Mouse (Mus musculus) hindbrain, embryonic 12.5 days (tissue): ENCODE results near the gene Setdb1. TPM values are rescaled to one million over a fixed set of nuclear protein-coding genes. Genes with fewer than 3 reads are reported as not detected.

Experiments used
- ATAC-seq: fragments of 200-750 bp; cut with Nextera tagmentation; 2 replicates; pipeline ENCODE4 v1.8.0; 2017; ENCODE audit warnings: moderate TSS enrichment; ENCODE audit not compliant: low FRiP score
- H3K27ac ChIP-seq: fragments of 300-500 bp; sonication (generic); 2 replicates; pipeline ENCODE4 v1.5.1; 2016; ENCODE audit warnings: mild to moderate bottlenecking
- H3K27me3 ChIP-seq: fragments of 300-500 bp; sonication (generic); 2 replicates; pipeline ENCODE4 v1.6.1; 2016; ENCODE audit warnings: mild to moderate bottlenecking
- H3K36me3 ChIP-seq: fragments of 300-500 bp; sonication (generic); 2 replicates; pipeline ENCODE4 v1.6.1; 2016; ENCODE audit warnings: mild to moderate bottlenecking
- H3K4me1 ChIP-seq: fragments of 300-500 bp; sonication (generic); 2 replicates; pipeline ENCODE4 v1.6.1; 2016
- H3K4me2 ChIP-seq: fragments of 300-500 bp; sonication (generic); replicated peaks from 2 replicates; pipeline ENCODE4 v1.6.1; 2016; ENCODE audit warnings: mild to moderate bottlenecking
- H3K4me3 ChIP-seq: fragments of 300-500 bp; sonication (generic); 2 replicates; pipeline ENCODE4 v1.5.1; 2016; ENCODE audit warnings: mild to moderate bottlenecking
- H3K9ac ChIP-seq: fragments of 300-500 bp; sonication (generic); 2 replicates; pipeline ENCODE4 v1.6.1; 2016; ENCODE audit warnings: mild to moderate bottlenecking, moderate library complexity
- H3K9me3 ChIP-seq: fragments of 300-500 bp; sonication (generic); replicated peaks from 2 replicates; pipeline ENCODE4 v1.6.1; 2016; ENCODE audit warnings: mild to moderate bottlenecking
- WGBS: fragments of 180-500 bp; shearing (Covaris S2); methylation state at CpG from one replicate; pipeline ENCODE4 v1.1.7; 2016; 5-methylcytosine and 5-hydroxymethylcytosine counted together
- polyA plus RNA-seq: library from polyadenylated mRNA; unstranded; fragments of >200 nt; fragmentation: Nextera tagmentation; extraction: Ambion mirVana; gene quantifications from 2 replicates; pipeline ENCODE4 v1.2.1, GENCODE M21; 2016

Setdb1 gene
- polyA plus RNA-seq, 1 experiment from 2014 or later: 56.3 TPM

DNA sequence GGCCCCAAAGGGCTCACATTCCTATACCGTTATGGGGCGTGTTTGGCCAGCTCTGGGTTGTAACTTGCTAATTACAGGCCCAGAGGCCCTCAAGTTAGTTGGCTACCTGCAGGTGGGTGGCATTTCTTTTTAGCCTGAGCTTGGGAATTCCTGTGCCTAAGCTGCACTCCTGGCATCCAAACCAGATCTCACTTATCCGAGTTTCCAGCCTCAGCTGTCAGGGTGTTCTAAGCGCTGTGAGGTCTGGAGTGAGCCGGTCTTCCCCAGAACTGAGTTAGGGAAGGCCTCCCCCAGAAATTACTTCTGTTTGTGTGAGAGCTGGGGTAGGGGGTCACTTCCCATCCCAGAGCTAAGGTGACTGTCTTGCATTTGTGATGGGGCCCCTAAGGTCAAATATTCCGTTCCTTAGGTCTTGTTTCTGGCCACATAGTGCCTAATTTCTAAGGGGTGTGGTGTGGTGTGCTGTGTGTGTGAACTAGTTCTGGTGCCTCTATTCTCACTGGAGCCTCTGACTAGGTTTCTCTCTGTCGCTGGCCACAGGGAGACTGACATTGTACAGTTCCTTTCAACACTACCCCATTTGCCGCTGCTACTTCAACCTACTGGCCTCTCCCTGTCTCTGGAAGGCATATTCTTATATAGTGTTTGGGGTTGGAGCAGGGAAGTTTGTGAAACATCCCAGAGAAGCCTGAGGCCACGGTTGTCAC lies 41.0 kb downstream of the Setdb1 start:
- no peaks in the 10 kb centered on the region for H3K27me3 ChIP-seq
- H3K4me3 ChIP-seq: peak overlapping the region; percentile 92
- peaks cover 36% of the 10 kb centered on the region for H3K4me1 ChIP-seq
- peak overlapping the region; percentile 79 for H3K4me2 ChIP-seq
- peak overlapping the region; percentile 94 for H3K27ac ChIP-seq
- peak overlapping the region; percentile 95 for H3K9ac ChIP-seq
- ATAC-seq: no peak
- no peaks in the 10 kb centered on the region for H3K9me3 ChIP-seq
- H3K36me3 ChIP-seq: peaks cover 12% of the 10 kb centered on the region
- 17% methylated on average over 9 of the region's 9 CpGs for WGBS

DNA sequence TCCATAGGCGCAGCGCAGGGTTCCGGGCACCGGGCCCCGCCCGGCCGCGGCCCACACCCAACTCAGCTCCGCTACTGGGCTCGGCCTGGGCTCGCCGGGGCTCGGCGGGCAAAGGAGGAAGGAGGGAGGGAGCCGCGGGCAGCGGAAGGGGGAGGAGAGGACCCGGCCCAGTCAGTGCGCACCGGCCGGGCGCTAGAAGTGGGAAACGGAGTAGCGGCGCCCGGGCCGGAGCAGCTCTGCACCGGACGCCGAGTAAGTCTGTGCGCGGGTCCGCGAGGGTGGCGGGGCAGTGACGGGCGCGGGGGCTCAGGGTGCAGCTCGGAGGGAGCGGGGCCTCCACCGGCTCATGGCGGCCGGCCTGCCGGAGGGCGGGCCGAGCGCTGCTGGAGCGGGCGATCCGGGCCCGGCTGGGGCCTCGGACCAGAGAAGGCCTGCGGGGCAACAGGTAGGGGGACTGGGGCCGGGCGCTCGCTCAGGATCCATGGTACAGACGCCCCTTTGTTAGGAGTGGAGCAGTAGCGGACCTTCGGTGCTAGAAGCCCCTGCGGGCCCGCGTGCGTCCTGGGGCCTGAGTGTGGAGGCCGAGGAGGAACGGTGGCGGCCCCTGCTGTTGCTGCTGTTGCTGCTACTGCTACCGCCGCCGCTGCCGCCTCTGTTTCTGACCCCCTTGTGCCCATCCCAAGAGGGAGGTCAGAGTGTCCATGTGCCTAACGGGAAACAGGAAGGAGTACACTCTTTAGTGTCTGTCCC lies 41.7 kb downstream of the Setdb1 start:
- peaks cover 36% of the 10 kb centered on the region for H3K4me1 ChIP-seq
- peak overlapping the region; percentile 95 for H3K9ac ChIP-seq
- H3K27me3 ChIP-seq: no peaks in the 10 kb centered on the region
- peak overlapping the region; percentile 79 for H3K4me2 ChIP-seq
- peak overlapping the region; percentile 92 for H3K4me3 ChIP-seq
- peak; percentile 94 for ATAC-seq
- under 1% methylated on average over 68 of the region's 71 CpGs for WGBS
- H3K27ac ChIP-seq: peak overlapping the region; percentile 94
- H3K9me3 ChIP-seq: no peaks in the 10 kb centered on the region
- peaks cover 5% of the 10 kb centered on the region for H3K36me3 ChIP-seq

DNA sequence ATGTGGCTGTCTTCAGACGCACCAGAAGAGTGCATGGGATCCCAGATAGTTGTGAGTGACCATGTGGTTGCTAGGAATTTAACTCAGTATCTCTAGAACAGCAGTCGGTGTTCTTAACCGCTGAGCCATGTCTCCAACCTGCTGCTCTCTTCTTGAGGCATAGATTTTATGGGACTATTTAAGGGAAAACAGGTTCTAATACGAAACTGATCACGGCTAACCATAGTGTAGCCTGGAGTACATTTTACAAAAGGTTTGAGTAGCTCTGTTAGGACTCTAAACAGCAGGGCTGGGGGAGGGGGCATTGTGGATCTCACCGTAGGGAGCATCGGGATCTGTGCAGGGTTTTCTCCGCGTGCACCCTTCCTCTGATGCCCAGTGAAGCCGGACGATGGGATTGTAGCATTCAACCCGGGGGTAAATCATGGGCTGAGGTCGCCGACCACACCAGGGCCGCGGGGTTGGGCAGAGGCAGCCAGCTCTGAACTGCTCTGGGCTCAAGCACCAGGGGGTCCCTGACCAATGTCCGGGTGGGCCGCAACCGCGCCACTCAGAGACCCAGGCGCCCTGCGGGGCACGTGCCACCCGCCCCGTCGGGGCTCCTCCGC lies 42.4 kb downstream of the Setdb1 start, which contains the start of gene Cers2:
Gene Cers2, plus strand, starts transcription at position 306 of the 608 bp plus-strand sequence.
- ATAC-seq: no peak
- no peaks in the 10 kb centered on the region for H3K9me3 ChIP-seq

DNA sequence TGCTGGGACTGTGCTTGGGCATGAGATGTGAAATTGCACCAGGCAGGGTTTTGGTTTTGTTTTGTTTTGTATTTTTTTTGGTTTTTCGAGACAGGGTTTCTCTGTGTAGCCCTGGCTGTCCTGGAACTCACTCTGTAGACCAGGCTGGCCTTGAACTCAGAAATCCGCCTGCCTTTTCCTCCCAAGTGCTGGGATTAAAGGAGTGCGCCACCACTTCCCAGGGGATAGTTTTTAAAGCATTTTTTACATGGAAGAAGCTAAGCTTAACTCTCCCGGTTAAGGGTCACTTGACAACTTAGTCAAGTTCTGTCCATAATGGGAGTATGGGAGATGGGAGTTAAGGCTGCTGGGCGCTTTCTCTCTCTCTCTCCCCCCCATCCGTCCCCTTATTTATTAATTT lies 42.9 kb downstream of the Setdb1 start:
- Histone ChIP-seq H3K27ac (no peak overlapping the region; the same call in 1 of the 2 replicates), H3K27me3 (no peaks in the 10 kb centered on the region), H3K9ac (no peak overlapping the region), H3K36me3 (no peaks in the 10 kb centered on the region), H3K4me1 (peaks cover 30% of the 10 kb centered on the region), H3K4me2 (peak overlapping the region; percentile 79), H3K4me3 (no peak overlapping the region; the same call in 1 of the 2 replicates), H3K9me3 (no peaks in the 10 kb centered on the region)
- WGBS: 63% methylated on average over 6 of the region's 6 CpGs
- ATAC-seq: no peak

More for the DNA sequence above, 42.4 kb downstream of the Setdb1 start, which contains the start of gene Cers2:
- H3K4me1 ChIP-seq: peaks cover 33% of the 10 kb centered on the region
- H3K9ac ChIP-seq: peak within 1 kb of the TSS; percentile 95
- peak within 1 kb of the TSS; percentile 94 for H3K27ac ChIP-seq
- 3% methylated on average over 27 of the region's 27 CpGs for whole genome bisulfite sequencing
- H3K27me3 ChIP-seq: no peaks in the 10 kb centered on the region
- peak within 1 kb of the TSS; percentile 79 for H3K4me2 ChIP-seq
- H3K4me3 ChIP-seq: peak within 1 kb of the TSS; percentile 92
- H3K36me3 ChIP-seq: no peaks in the 10 kb centered on the region

DNA sequence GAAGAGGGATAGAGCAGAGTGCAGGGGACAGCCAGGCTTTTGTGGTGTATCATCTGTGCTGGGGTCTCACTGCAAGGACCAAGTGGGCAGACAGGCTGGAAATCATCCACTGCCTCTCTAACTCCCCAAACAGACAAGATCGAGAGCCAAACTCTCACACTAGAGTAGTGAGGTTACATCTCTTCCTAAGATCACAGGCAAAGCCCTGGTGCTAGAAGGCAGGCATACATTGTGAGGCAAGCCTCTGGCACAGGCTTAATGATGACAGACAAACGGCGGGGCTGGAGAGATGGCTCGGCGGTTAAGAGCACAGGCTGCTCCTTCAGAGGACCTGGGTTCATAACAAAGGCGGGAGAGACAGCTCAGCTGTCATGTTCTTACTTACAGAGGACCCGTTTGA lies 43.5 kb downstream of the Setdb1 start:
- H3K9ac ChIP-seq: no peak overlapping the region
- no peaks in the 10 kb centered on the region for H3K27me3 ChIP-seq
- no peak for ATAC-seq
- no peaks in the 10 kb centered on the region for H3K36me3 ChIP-seq
- WGBS: 40% methylated on average over 7 of the region's 7 CpGs
- no peak overlapping the region for H3K4me3 ChIP-seq
- H3K4me2 ChIP-seq: no peak overlapping the region
- peaks cover 26% of the 10 kb centered on the region for H3K4me1 ChIP-seq
- no peak overlapping the region for H3K27ac ChIP-seq
- no peaks in the 10 kb centered on the region for H3K9me3 ChIP-seq

DNA sequence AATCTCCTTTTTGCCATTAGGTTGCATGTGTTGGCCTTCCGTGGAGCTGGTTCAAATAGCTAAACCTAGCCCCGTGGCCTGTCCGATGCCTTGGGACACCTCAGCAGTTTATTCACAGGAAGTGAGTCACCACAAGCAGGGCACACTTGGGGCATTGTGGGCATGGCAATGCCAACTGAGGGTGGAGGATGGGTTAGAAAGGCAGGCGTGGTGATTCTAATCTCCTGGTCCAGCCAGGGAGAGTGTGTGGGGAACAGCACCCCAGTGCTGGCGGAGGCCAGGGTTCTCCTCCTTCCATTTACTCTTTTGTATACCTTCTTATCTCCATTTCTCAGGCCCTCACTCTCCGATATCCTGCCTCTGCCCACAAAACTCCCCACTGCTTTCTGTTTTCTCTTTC lies 44.4 kb downstream of the Setdb1 start:
- no peak for ATAC-seq
- no peaks in the 10 kb centered on the region for H3K36me3 ChIP-seq
- WGBS: 82% methylated on average over 6 of the region's 6 CpGs
- H3K27ac ChIP-seq: no peak overlapping the region
- H3K4me1 ChIP-seq: peaks cover 22% of the 10 kb centered on the region
- no peak overlapping the region for H3K4me2 ChIP-seq
- no peak overlapping the region for H3K9ac ChIP-seq
- no peaks in the 10 kb centered on the region for H3K9me3 ChIP-seq
- H3K27me3 ChIP-seq: no peaks in the 10 kb centered on the region
- no peak overlapping the region for H3K4me3 ChIP-seq

DNA sequence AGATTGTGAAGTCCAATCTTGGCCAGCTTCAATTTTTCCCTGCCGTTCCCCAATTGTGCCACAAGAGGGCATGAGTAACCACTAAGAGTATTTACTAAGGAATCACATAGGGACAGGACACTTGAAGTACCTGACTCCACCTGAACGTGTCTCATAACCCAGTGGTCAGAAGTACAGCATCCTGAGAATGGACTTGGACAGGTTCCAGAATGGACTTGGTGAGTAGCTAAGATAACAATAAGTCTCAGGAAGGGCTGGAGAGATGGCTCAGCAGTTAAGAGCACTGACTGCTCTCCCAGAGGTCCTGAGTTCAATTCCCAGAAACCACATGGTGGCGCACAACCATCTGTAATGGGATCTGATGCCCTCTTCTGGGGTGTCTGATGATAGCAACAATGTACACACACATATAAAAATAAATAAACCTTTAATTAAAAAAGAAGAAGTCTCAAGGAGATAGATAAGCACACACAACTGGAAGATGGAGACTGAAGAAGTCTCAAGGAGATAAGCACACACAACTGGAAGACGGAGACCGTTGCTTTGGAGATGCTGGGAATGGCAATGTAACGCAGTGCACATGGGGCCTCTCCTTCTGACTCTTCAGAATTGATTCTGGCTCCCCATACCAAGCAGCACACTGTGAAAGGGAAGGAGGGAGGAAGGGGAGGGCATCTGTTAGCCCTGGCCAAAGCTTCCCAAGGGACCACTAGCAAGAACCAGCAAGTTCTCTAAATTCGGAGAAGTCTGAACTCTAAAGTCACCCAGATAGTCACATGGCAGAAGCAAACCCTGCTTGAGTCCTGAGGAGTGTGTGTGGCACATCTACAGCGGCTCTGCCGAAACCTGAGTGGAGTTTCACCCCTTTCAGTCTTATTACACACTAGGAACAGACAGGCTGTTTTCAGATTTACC lies 45.8 kb downstream of the Setdb1 start:
- no peaks in the 10 kb centered on the region for H3K9me3 ChIP-seq
- no peaks in the 10 kb centered on the region for H3K27me3 ChIP-seq
- no peak overlapping the region for H3K4me3 ChIP-seq
- no peak overlapping the region for H3K27ac ChIP-seq
- WGBS: 64% methylated on average over 9 of the region's 9 CpGs
- H3K9ac ChIP-seq: no peak overlapping the region
- no peak for ATAC-seq
- no peaks in the 10 kb centered on the region for H3K36me3 ChIP-seq
- peaks cover 12% of the 10 kb centered on the region for H3K4me1 ChIP-seq
- H3K4me2 ChIP-seq: no peak overlapping the region

DNA sequence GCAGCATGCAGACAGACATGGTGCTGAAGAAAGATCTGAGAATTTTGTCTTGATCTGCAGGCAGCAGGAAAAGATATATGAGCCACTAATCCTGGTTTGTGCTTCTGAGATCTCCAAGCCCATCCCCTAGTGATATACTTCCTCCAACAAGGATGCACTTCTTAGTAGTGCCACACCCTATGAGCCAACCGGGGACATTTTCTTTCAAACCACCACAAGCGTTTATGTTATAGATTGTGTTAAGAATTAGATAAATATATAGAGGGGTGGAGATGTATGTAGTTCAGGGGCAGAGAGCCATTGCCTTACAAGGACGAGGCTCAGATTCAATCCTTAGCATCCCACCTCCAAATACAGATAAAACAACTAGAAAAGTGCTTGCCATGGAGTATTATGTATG lies 46.5 kb downstream of the Setdb1 start:
- Histone ChIP-seq H3K4me1 (peaks cover 5% of the 10 kb centered on the region), H3K4me2 (no peak overlapping the region), H3K36me3 (no peaks in the 10 kb centered on the region), H3K4me3 (no peak overlapping the region), H3K27ac (no peak overlapping the region), H3K9ac (no peak overlapping the region), H3K27me3 (no peaks in the 10 kb centered on the region), H3K9me3 (no peaks in the 10 kb centered on the region)
- ATAC-seq: no peak
- WGBS: 70% methylated on average over 3 of the region's 3 CpGs

DNA sequence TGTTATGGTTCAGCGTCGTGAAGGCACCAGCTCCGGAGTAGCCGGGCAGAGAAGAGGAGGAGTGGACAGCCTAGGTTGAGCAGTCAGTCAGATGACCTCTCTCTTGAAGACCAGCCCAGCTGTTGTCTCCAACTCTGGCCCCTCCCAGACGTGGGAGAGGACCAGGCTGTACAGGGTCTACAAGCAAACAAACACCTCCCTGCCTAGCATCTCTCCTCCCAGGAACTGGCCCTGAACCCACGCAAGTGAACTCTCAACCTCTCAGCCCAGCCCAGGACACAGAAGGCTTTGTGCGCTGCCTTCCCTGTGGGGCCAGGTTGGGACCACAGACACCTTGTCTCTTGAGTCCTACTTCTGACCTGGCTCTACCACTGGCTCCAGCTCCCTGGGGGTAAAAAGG lies 49.9 kb downstream of the Setdb1 start, which contains the start of gene Anxa9:
Gene Anxa9, minus strand, starts transcription at position 77 of the 400 bp plus-strand sequence.
- no peak for ATAC-seq
- H3K4me2 ChIP-seq: no peak within 1 kb of the TSS
- no peak within 1 kb of the TSS for H3K4me3 ChIP-seq
- no peak within 1 kb of the TSS for H3K27ac ChIP-seq
- no peak within 1 kb of the TSS; the same call in 1 of the 2 replicates for H3K9ac ChIP-seq
- no peaks in the 10 kb centered on the region for H3K27me3 ChIP-seq
- H3K36me3 ChIP-seq: no peaks in the 10 kb centered on the region
- H3K4me1 ChIP-seq: no peaks in the 10 kb centered on the region
- no peaks in the 10 kb centered on the region for H3K9me3 ChIP-seq
- 67% methylated on average over 7 of the region's 7 CpGs for WGBS

DNA sequence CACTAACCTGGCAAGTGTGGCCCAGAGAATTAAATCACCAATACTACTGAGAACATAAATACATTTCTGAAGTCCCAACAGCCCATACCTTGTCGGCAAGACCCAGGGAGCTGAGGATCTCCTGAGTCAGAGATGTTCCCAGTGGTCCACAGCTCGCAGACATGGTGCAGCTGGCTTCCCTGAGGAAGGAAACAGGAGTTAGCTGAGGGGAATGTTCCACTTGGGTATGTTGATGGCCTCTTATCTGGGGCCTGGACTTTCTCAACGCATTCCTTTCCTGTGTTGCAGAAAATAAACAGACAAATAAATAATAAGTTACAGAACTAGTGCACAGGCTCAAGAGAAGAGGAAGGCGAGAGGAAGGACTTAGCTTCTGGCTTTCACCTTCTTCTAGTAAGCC lies 50.8 kb downstream of the Setdb1 start:
- 90% methylated on average over 4 of the region's 4 CpGs for WGBS
- H3K9ac ChIP-seq: no peak overlapping the region
- no peaks in the 10 kb centered on the region for H3K4me1 ChIP-seq
- H3K9me3 ChIP-seq: no peaks in the 10 kb centered on the region
- H3K36me3 ChIP-seq: no peaks in the 10 kb centered on the region
- no peaks in the 10 kb centered on the region for H3K27me3 ChIP-seq
- no peak for ATAC-seq
- H3K4me2 ChIP-seq: no peak overlapping the region
- H3K4me3 ChIP-seq: no peak overlapping the region
- no peak overlapping the region for H3K27ac ChIP-seq

DNA sequence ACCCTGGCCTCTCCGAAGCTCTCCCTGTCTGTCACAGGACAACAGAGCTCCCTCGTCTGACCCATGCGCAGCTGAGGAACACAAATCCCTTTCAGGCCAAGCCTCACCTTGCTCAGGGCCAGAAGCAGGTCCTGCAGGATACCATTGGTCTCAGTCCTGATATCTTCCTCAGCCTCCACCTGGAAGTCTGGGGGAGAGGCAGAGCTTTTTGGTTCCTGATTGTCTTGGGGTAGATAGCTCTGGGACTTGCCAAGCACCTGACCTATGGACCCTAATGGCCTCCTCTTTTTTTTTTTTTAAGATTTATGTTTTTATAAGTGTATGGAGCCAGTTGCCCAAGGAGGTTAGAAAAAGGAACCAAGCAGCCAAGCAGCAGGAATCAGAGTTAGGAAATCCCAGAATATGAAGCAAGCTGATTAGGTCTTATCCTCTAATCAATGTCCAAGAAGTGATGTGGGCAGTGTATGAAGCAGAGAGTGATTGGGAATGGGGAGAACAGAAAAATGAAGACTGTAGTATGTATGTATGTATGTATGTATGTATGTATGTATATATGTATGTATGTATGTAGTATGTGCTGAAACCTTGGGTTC lies 55.7 kb downstream of the Setdb1 start:
- no peaks in the 10 kb centered on the region for H3K4me1 ChIP-seq
- no peak overlapping the region for H3K27ac ChIP-seq
- H3K27me3 ChIP-seq: no peaks in the 10 kb centered on the region
- ATAC-seq: no peak
- no peak overlapping the region for H3K4me3 ChIP-seq
- no peak overlapping the region for H3K4me2 ChIP-seq
- H3K9ac ChIP-seq: no peak overlapping the region
- peaks cover 9% of the 10 kb centered on the region for H3K36me3 ChIP-seq
- H3K9me3 ChIP-seq: no peaks in the 10 kb centered on the region
- 83% methylated on average over 3 of the region's 3 CpGs for WGBS
